8 mouse cellular contexts compared by ENCODE assay signal in genomic region chr15:97248296-97248695, GRCm38 (mm10). TPM values are rescaled to one million over a fixed set of nuclear protein-coding genes. Genes with fewer than 3 reads are reported as not detected.
DNase-seq lines count a peak whose midpoint lies in the region; ATAC-seq and TF ChIP-seq lines count a peak whose summit lies in the region.

No protein-coding gene starts in this region.

- H3K9ac ChIP-seq in embryonic facial prominence, embryonic 12.5 days, result no peak overlapping the region
- H3K9ac ChIP-seq in hindbrain, embryonic 15.5 days, result peak overlapping the region; percentile 88
- no peak overlapping the region for H3K9ac ChIP-seq in liver, embryonic 15.5 days
- H3K9ac ChIP-seq in neural tube, embryonic 15.5 days (replicated peaks), result peak overlapping the region; percentile 89

- no peak for DNase-seq in gastrocnemius, adult 2 months
- DNase-seq in gastrocnemius, adult 8-10 months (ENCODE audit: low spot score in 2 of 2), result no peak
- no peak for DNase-seq in right cerebral cortex, adult 18-20 months
- no peak for DNase-seq in cerebellum, adult 11-12 months

- intact Hi-C loops in gastrocnemius, adult 2 months (cut with DNase I), result loop anchor here (10.0 kb wide), 1 partner anchor 417 kb away; no protein-coding TSS in a partner anchor

- peak overlapping the region; percentile 91 for H3K27ac ChIP-seq in gastrocnemius, adult 2 months
- no peak overlapping the region for H3K27ac ChIP-seq in embryonic facial prominence, embryonic 12.5 days
- peak overlapping the region; percentile 88 for H3K27ac ChIP-seq in hindbrain, embryonic 15.5 days (replicated peaks)
- H3K27ac ChIP-seq in liver, embryonic 15.5 days (replicated peaks), result no peak overlapping the region
- 0 out of 2 replicates have a peak overlapping the region, but pooled peaks have one; percentile 86 for H3K27ac ChIP-seq in neural tube, embryonic 15.5 days (replicated peaks)

- H3K27me3 ChIP-seq in embryonic facial prominence, embryonic 12.5 days, result peaks cover 15% of the 10 kb centered on the region
- 0 out of 2 replicates have a peak, but pooled peaks cover 3% of the 10 kb centered on the region for H3K27me3 ChIP-seq in hindbrain, embryonic 15.5 days
- peaks cover 63% of the 10 kb centered on the region for H3K27me3 ChIP-seq in liver, embryonic 15.5 days
- H3K27me3 ChIP-seq in neural tube, embryonic 15.5 days (replicated peaks), result peaks cover 13% of the 10 kb centered on the region

- H3K9me3 ChIP-seq in embryonic facial prominence, embryonic 12.5 days, result no peaks in the 10 kb centered on the region
- H3K9me3 ChIP-seq in hindbrain, embryonic 15.5 days, result no peaks in the 10 kb centered on the region
- H3K9me3 ChIP-seq in liver, embryonic 15.5 days (replicated peaks), result no peaks in the 10 kb centered on the region
- H3K9me3 ChIP-seq in neural tube, embryonic 15.5 days (replicated peaks), result no peaks in the 10 kb centered on the region

- H3K4me2 ChIP-seq in embryonic facial prominence, embryonic 12.5 days (replicated peaks), result peak overlapping the region; percentile 92
- H3K4me2 ChIP-seq in hindbrain, embryonic 15.5 days, result peak overlapping the region; percentile 67
- peak overlapping the region; percentile 84 for H3K4me2 ChIP-seq in liver, embryonic 15.5 days
- H3K4me2 ChIP-seq in neural tube, embryonic 15.5 days, result peak overlapping the region; percentile 81

- peaks cover 6% of the 10 kb centered on the region; the same call in 1 of the 2 replicates for H3K4me1 ChIP-seq in embryonic facial prominence, embryonic 12.5 days
- H3K4me1 ChIP-seq in hindbrain, embryonic 15.5 days (replicated peaks), result peaks cover 21% of the 10 kb centered on the region
- peaks cover 8% of the 10 kb centered on the region for H3K4me1 ChIP-seq in liver, embryonic 15.5 days (replicated peaks)
- peaks cover 21% of the 10 kb centered on the region for H3K4me1 ChIP-seq in neural tube, embryonic 15.5 days

- no peaks in the 10 kb centered on the region for H3K36me3 ChIP-seq in embryonic facial prominence, embryonic 12.5 days
- H3K36me3 ChIP-seq in hindbrain, embryonic 15.5 days, result no peaks in the 10 kb centered on the region
- no peaks in the 10 kb centered on the region for H3K36me3 ChIP-seq in liver, embryonic 15.5 days (replicated peaks)
- no peaks in the 10 kb centered on the region for H3K36me3 ChIP-seq in neural tube, embryonic 15.5 days

- no peak for TF ChIP-seq CTCF in gastrocnemius, adult 2 months (IDR thresholded peaks at IDR 0.05)

- peak overlapping the region; percentile 94 for H3K4me3 ChIP-seq in gastrocnemius, adult 2 months
- peak overlapping the region; percentile 80 for H3K4me3 ChIP-seq in embryonic facial prominence, embryonic 12.5 days
- peak overlapping the region; percentile 78 for H3K4me3 ChIP-seq in hindbrain, embryonic 15.5 days
- H3K4me3 ChIP-seq in liver, embryonic 15.5 days (replicated peaks), result peak overlapping the region; percentile 63
- H3K4me3 ChIP-seq in neural tube, embryonic 15.5 days (replicated peaks), result peak overlapping the region; percentile 75

- WGBS in embryonic facial prominence, embryonic 12.5 days, result 20% methylated on average over 8 of the region's 8 CpGs
- 52% methylated on average over 8 of the region's 8 CpGs for WGBS in hindbrain, embryonic 15.5 days
- 2% methylated on average over 8 of the region's 8 CpGs for WGBS in liver, embryonic 15.5 days (ENCODE audit: insufficient replicate concordance)
- WGBS in neural tube, embryonic 15.5 days, result 52% methylated on average over 8 of the region's 8 CpGs

- no peak for ATAC-seq in embryonic facial prominence, embryonic 12.5 days (ENCODE audit: insufficient number of reproducible peaks, insufficient read depth, low FRiP score, low TSS enrichment)
- ATAC-seq in hindbrain, embryonic 15.5 days (ENCODE audit: low FRiP score, low read depth), result no peak
- no peak for ATAC-seq in liver, embryonic 15.5 days (ENCODE audit: insufficient read depth)
- no peak for ATAC-seq in neural tube, embryonic 15.5 days (ENCODE audit: low FRiP score)

RNA-seq across cellular contexts. Expression of gene Amigo2, which starts 1.2 kb away (rescaled TPM):
- 1 to 10 TPM; 2.3 TPM for total RNA-seq in gastrocnemius, adult 2 months (2021)
- 1 to 10 TPM in 3 of 4 experiments, under 1 TPM in 1; 0.82 to 1.9 (median 1.7) TPM for total RNA-seq in gastrocnemius, adult 8-10 months (2022)
- polyA plus RNA-seq in embryonic facial prominence, embryonic 12.5 days (2016; fragmentation: Nextera tagmentation; extraction: Ambion mirVana), result 6.5 and 7.6 TPM in 2 replicates
- 10.2 and 11.2 TPM in 2 replicates for polyA plus RNA-seq in hindbrain, embryonic 15.5 days (2015; fragmentation: Nextera tagmentation; extraction: Ambion mirVana)
- 0.91 and 0.99 TPM in 2 replicates for polyA plus RNA-seq in liver, embryonic 15.5 days (2015; fragmentation: Nextera tagmentation; extraction: Ambion mirVana)
- polyA plus RNA-seq in neural tube, embryonic 15.5 days (2015; fragmentation: Nextera tagmentation; extraction: Ambion mirVana), result 6.5 and 7.6 TPM in 2 replicates

RNA-seq across cellular contexts. Expression of gene Pced1b, which starts 1.4 kb away (rescaled TPM):
- 1 to 10 TPM; 1.3 to 1.6 TPM for total RNA-seq in gastrocnemius, adult 2 months (2021)
- 1 to 10 TPM in 1 of 4 experiments, under 1 TPM in 3; 0.51 to 1.6 (median 0.81) TPM for total RNA-seq in gastrocnemius, adult 8-10 months (2022)
- 2.9 and 3.1 TPM in 2 replicates for polyA plus RNA-seq in embryonic facial prominence, embryonic 12.5 days (2016; fragmentation: Nextera tagmentation; extraction: Ambion mirVana)
- 5.5 and 5.7 TPM in 2 replicates for polyA plus RNA-seq in hindbrain, embryonic 15.5 days (2015; fragmentation: Nextera tagmentation; extraction: Ambion mirVana)
- 3.5 and 5.0 TPM in 2 replicates for polyA plus RNA-seq in liver, embryonic 15.5 days (2015; fragmentation: Nextera tagmentation; extraction: Ambion mirVana)
- polyA plus RNA-seq in neural tube, embryonic 15.5 days (2015; fragmentation: Nextera tagmentation; extraction: Ambion mirVana), result 3.4 and 4.0 TPM in 2 replicates

Comparison
In these comparisons a context has a peak if more than half of its experiments do, and no peak if none do; other contexts are left out.
1. H3K27ac ChIP-seq: peak in gastrocnemius, adult 2 months (single experiment), hindbrain, embryonic 15.5 days (single experiment) and neural tube, embryonic 15.5 days (single experiment); none in embryonic facial prominence, embryonic 12.5 days (single experiment) and liver, embryonic 15.5 days (single experiment).
2. H3K9ac ChIP-seq: peak in hindbrain, embryonic 15.5 days (single experiment) and neural tube, embryonic 15.5 days (single experiment); none in embryonic facial prominence, embryonic 12.5 days (single experiment) and liver, embryonic 15.5 days (single experiment).
3. Peak in every context shown above with its lines, with median percentiles within 50 percentile points of each other: H3K4me3 ChIP-seq and H3K4me2 ChIP-seq.